Mouse (Mus musculus) MEL (cell line): Measurements from ENCODE around the gene Asb7. TPM values are rescaled to one million over a fixed set of nuclear protein-coding genes. Genes with fewer than 3 reads are reported as not detected.
A peak's percentile ranks its signal among the peaks of the same experiment; 100 is the strongest.

ENCODE experiments used
- DNase-seq: peaks from one replicate; pipeline ENCODE4 v3.0.0; 2011; ENCODE audit warnings: low read depth, low spot score
- H3K27ac ChIP-seq: 2 replicates; pipeline ENCODE4 v1.5.1; 2012; ENCODE audit warnings: low read depth, mild to moderate bottlenecking, control low read depth, low read length, moderate library complexity; ENCODE audit not compliant: control insufficient read depth
- H3K27me3 ChIP-seq, 2 experiments: fragments of 150-350 bp in 1 of 2; sonication (generic) in 1 of 2; 2 replicates each; pipeline ENCODE4 v1.6.1; 2012; ENCODE audit warnings: low read length in 2 of 2, mild to moderate bottlenecking in 2 of 2, improper control_type of control experiment in 1 of 2, moderate library complexity in 1 of 2; ENCODE audit not compliant: insufficient read depth in 2 of 2, control insufficient read depth in 1 of 2
- H3K36me3 ChIP-seq, 2 experiments: 2 replicates each; pipeline ENCODE4 v1.6.1; 2012 to 2014; ENCODE audit warnings: low read length in 2 of 2, improper control_type of control experiment in 1 of 2, inconsistent platforms in 1 of 2, mild to moderate bottlenecking in 1 of 2; ENCODE audit not compliant: insufficient read depth in 2 of 2, control insufficient read depth in 1 of 2
- H3K4me1 ChIP-seq, 2 experiments: fragments of 150-350 bp in 1 of 2; sonication (generic) in 1 of 2; 2 replicates each; pipeline ENCODE4 v1.6.1; 2012; ENCODE audit warnings: low read length in 2 of 2, improper control_type of control experiment in 1 of 2, mild to moderate bottlenecking in 1 of 2; ENCODE audit not compliant: insufficient read depth in 2 of 2, control insufficient read depth in 1 of 2
- H3K4me3 ChIP-seq, 2 experiments: fragments of 150-350 bp in 1 of 2; sonication (generic) in 1 of 2; 2 replicates each; pipeline ENCODE4 v1.5.1; 2012; ENCODE audit warnings: low read depth in 2 of 2, low read length in 2 of 2, mild to moderate bottlenecking in 2 of 2, moderate library complexity in 2 of 2, control low read depth in 1 of 2, improper control_type of control experiment in 1 of 2; ENCODE audit not compliant: control insufficient read depth in 1 of 2, insufficient read depth in 1 of 2
- H3K79me2 ChIP-seq: 2 replicates; pipeline ENCODE4 v1.6.1; 2012; ENCODE audit warnings: mild to moderate bottlenecking, low read length, moderate library complexity; ENCODE audit not compliant: control insufficient read depth, poor library complexity, insufficient read depth
- H3K9ac ChIP-seq: 2 replicates; pipeline ENCODE4 v1.6.1; 2012; ENCODE audit warnings: low read depth, mild to moderate bottlenecking, control low read depth, low read length, moderate library complexity; ENCODE audit not compliant: control insufficient read depth, poor library complexity, severe bottlenecking
- H3K9me3 ChIP-seq: fragments of 150-350 bp; sonication (generic); replicated peaks from 2 replicates; pipeline ENCODE4 v1.6.1; 2012; ENCODE audit warnings: mild to moderate bottlenecking, low read length, improper control_type of control experiment, moderate library complexity; ENCODE audit not compliant: insufficient read depth
- E2F4 ChIP-seq: IDR thresholded peaks from 2 replicates; pipeline ENCODE4 v1.6.1; 2011; ENCODE audit warnings: low read depth, low read length, improper control_type of control experiment, borderline replicate concordance
- ELF1 ChIP-seq: IDR thresholded peaks from 2 replicates; pipeline ENCODE4 v1.6.1; 2014; ENCODE audit warnings: low read depth, mild to moderate bottlenecking, inconsistent platforms, low read length, improper control_type of control experiment, moderate library complexity
- GATA1 ChIP-seq: IDR thresholded peaks from 2 replicates; pipeline ENCODE4 v1.6.1; 2011; ENCODE audit warnings: low read depth, low read length, improper control_type of control experiment
- HCFC1 ChIP-seq: IDR thresholded peaks from 2 replicates; pipeline ENCODE4 v1.6.1; 2012; ENCODE audit warnings: low read depth, mild to moderate bottlenecking, inconsistent platforms, low read length, improper control_type of control experiment, moderate library complexity
- KAT2A ChIP-seq: conservative IDR thresholded peaks from 2 replicates; pipeline ENCODE4 v1.6.1; 2012; ENCODE audit warnings: low read depth, low read length, improper control_type of control experiment, inconsistent platforms
- MAX ChIP-seq: IDR thresholded peaks from 2 replicates; pipeline ENCODE4 v1.6.1; 2011; ENCODE audit warnings: low read length, improper control_type of control experiment
- MAZ ChIP-seq: IDR thresholded peaks from 2 replicates; pipeline ENCODE4 v1.6.1; 2012; ENCODE audit warnings: low read depth, mild to moderate bottlenecking, inconsistent platforms, low read length, improper control_type of control experiment
- MEF2A ChIP-seq: IDR thresholded peaks from 2 replicates; pipeline ENCODE4 v1.6.1; 2014; ENCODE audit warnings: low read depth, mild to moderate bottlenecking, inconsistent platforms, low read length, improper control_type of control experiment; ENCODE audit not compliant: poor library complexity, insufficient replicate concordance, severe bottlenecking; ENCODE audit errors: extremely low read depth
- MXI1 ChIP-seq: IDR thresholded peaks from 2 replicates; pipeline ENCODE4 v1.6.1; 2011; ENCODE audit warnings: mild to moderate bottlenecking, low read depth, low read length, improper control_type of control experiment
- MYB ChIP-seq: IDR thresholded peaks from 2 replicates; pipeline ENCODE4 v1.6.1; 2011; ENCODE audit warnings: mild to moderate bottlenecking, low read depth, low read length, improper control_type of control experiment
- MYC ChIP-seq: IDR thresholded peaks from 2 replicates; pipeline ENCODE4 v1.6.1; 2011; ENCODE audit warnings: low read depth, mild to moderate bottlenecking, low read length, improper control_type of control experiment, moderate library complexity
- NELFE ChIP-seq: IDR thresholded peaks from 2 replicates; pipeline ENCODE4 v1.6.1; 2011; ENCODE audit warnings: low read depth, low read length, improper control_type of control experiment
- POLR2A ChIP-seq, 2 experiments: IDR thresholded peaks; 2 replicates each; pipeline ENCODE4 v1.6.1; 2011 to 2012; ENCODE audit warnings: low read length in 2 of 2, mild to moderate bottlenecking in 2 of 2, control low read depth in 1 of 2, improper control_type of control experiment in 1 of 2, low read depth in 1 of 2, moderate library complexity in 1 of 2; ENCODE audit not compliant: control insufficient read depth in 1 of 2, insufficient read depth in 1 of 2, poor library complexity in 1 of 2
- POLR2AphosphoS2 ChIP-seq: IDR thresholded peaks from 2 replicates; pipeline ENCODE4 v1.6.1; 2011; ENCODE audit warnings: low read length, improper control_type of control experiment
- POLR2AphosphoS5 ChIP-seq: IDR thresholded peaks from 2 replicates; pipeline ENCODE4 v1.6.1; 2012; ENCODE audit warnings: low read depth, borderline replicate concordance, mild to moderate bottlenecking, inconsistent platforms, low read length, moderate library complexity, mixed read lengths
- SIN3A ChIP-seq: IDR thresholded peaks from 2 replicates; pipeline ENCODE4 v1.6.1; 2012; ENCODE audit warnings: low read length, improper control_type of control experiment, inconsistent platforms
- SMC3 ChIP-seq: IDR thresholded peaks from 2 replicates; pipeline ENCODE4 v1.6.1; 2011; ENCODE audit warnings: low read depth, low read length, improper control_type of control experiment
- TAL1 ChIP-seq: IDR thresholded peaks from 2 replicates; pipeline ENCODE4 v1.6.1; 2012; ENCODE audit warnings: mild to moderate bottlenecking, inconsistent platforms, low read length, moderate library complexity, mixed read lengths
- TCF12 ChIP-seq: IDR thresholded peaks from 2 replicates; pipeline ENCODE4 v1.6.1; 2014; ENCODE audit warnings: low read depth, mild to moderate bottlenecking, inconsistent platforms, low read length, improper control_type of control experiment, moderate library complexity
- UBTF ChIP-seq: IDR thresholded peaks from 2 replicates; pipeline ENCODE4 v1.6.1; 2012; ENCODE audit warnings: low read depth, mild to moderate bottlenecking, inconsistent platforms, low read length, improper control_type of control experiment, moderate library complexity, borderline replicate concordance; ENCODE audit not compliant: insufficient read depth
- ZC3H11A ChIP-seq: IDR thresholded peaks from 2 replicates; pipeline ENCODE4 v1.6.1; 2012; ENCODE audit warnings: low read depth, mild to moderate bottlenecking, inconsistent platforms, low read length, improper control_type of control experiment
- ZKSCAN1 ChIP-seq: IDR thresholded peaks from 2 replicates; pipeline ENCODE4 v1.6.1; 2012; ENCODE audit warnings: low read depth, mild to moderate bottlenecking, inconsistent platforms, low read length, improper control_type of control experiment, moderate library complexity
- ZMIZ1 ChIP-seq: IDR thresholded peaks from 2 replicates; pipeline ENCODE4 v1.6.1; 2012; ENCODE audit warnings: low read depth, mild to moderate bottlenecking, inconsistent platforms, low read length, improper control_type of control experiment, moderate library complexity
- ZNF384 ChIP-seq: IDR thresholded peaks from 2 replicates; pipeline ENCODE4 v1.6.1; 2012; ENCODE audit warnings: low read depth, mild to moderate bottlenecking, inconsistent platforms, low read length, improper control_type of control experiment
- polyA plus RNA-seq, 2 experiments: library from polyadenylated mRNA; stranded (reverse) in 1 of 2; unstranded in 1 of 2; fragments of >175 nt in 1 of 2; fragments of >200 nt in 1 of 2; gene quantifications; 2 replicates each; pipeline versions ENCODE4 v1.2.1 to v1.2.4; 2012; ENCODE audit warnings: low replicate concordance in 2 of 2, low read depth in 1 of 2; ENCODE audit not compliant: insufficient read length in 2 of 2, insufficient read depth in 1 of 2, missing spikeins in 1 of 2
- total RNA-seq: library from RNA; depleted of rRNA; stranded (reverse); fragments of 300-350 nt; gene quantifications from 2 replicates; pipeline ENCODE4 v1.2.3, GENCODE M21; 2012

Asb7 gene
- total and polyA plus RNA-seq, 3 experiments: 7.1 to 12.5 TPM; not detected in 1

- Histone ChIP-seq H3K79me2 (peaks cover 8% of the 10 kb centered on the region), H3K9ac (peak within 1 kb of the TSS; percentile 81), H3K27ac (peak within 1 kb of the TSS; percentile 42), H3K36me3 (peaks cover 0 to 9% of the 10 kb centered on the region in 2 experiments; a peak in 2 of 4 replicates), H3K27me3 (no peaks in the 10 kb centered on the region), H3K9me3 (no peaks in the 10 kb centered on the region), H3K4me3 (peak within 1 kb of the TSS; percentile 92 to 93), H3K4me1 (peaks cover 2 to 7% of the 10 kb centered on the region in 2 experiments; a peak in 3 of 4 replicates)
- peak; percentile 99 for DNase-seq
- TF ChIP-seq POLR2AphosphoS2: no peak
- no peak for TF ChIP-seq POLR2AphosphoS5
- 0 out of 2 replicates have a peak, but pooled peaks have one; percentile 2 for TF ChIP-seq MYB
- TF ChIP-seq MEF2A: no peak
- peak; percentile 75 for TF ChIP-seq ELF1
- TF ChIP-seq POLR2A (IDR thresholded peaks at IDR 0.05; ENCODE audit: control insufficient read depth in 1 of 2, insufficient read depth in 1 of 2, low read depth in 1 of 2, low read length in 2 of 2, poor library complexity in 1 of 2): peak; percentile 65 to 77
- TF ChIP-seq ZC3H11A: no peak
- peak; percentile 97 for TF ChIP-seq MAZ
- no peak for TF ChIP-seq ZNF384
- TF ChIP-seq SIN3A: peak; percentile 90
- TF ChIP-seq MAX: peak; percentile 71
- TF ChIP-seq MXI1: peak; percentile 95
- TF ChIP-seq TCF12: 0 out of 2 replicates have a peak, but pooled peaks have one; percentile 12
- no peak for TF ChIP-seq GATA1
- no peak for TF ChIP-seq UBTF
- no peak; the same call in 1 of the 2 replicates for TF ChIP-seq KAT2A
- no peak for TF ChIP-seq SMC3
- 0 out of 2 replicates have a peak, but pooled peaks have one; percentile 32 for TF ChIP-seq E2F4
- peak; percentile 83 for TF ChIP-seq HCFC1
- peak; percentile 45; the same call in 1 of the 2 replicates for TF ChIP-seq MYC
- peak; percentile 59 for TF ChIP-seq NELFE
These were observed 394 bp upstream of the Asb7 start, which contains the start of gene Lins1 for GRCm38 (mm10) chr7:66689620-66690360. TSS of gene Lins1 (plus strand) at chr7:66689889.

DNA sequence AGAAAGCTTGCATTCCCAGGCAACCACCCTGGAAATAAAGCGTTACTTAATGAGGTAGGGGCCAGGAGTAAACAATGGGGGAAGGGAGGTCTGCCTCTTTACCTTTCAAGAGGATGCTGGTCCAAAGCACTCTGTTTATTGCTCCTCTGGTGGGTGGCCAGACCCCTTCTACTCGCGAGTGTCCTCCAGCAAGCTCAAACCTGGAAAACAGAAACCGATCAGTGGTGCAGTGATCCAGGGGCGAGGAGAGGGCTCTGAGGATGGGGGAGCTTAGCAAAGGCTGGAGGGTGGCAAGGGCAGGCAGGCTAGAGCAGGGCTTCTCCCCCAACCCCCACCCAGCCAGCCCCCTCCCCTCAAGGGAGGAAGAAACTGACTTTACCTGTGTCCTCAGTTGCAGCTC lies 675 bp downstream of the Asb7 start:
- Histone ChIP-seq H3K4me3 (peak overlapping the region; percentile 82 to 92), H3K9me3 (no peaks in the 10 kb centered on the region), H3K36me3 (peaks cover 0 to 9% of the 10 kb centered on the region in 2 experiments; a peak in 2 of 4 replicates), H3K9ac (peak overlapping the region; percentile 81), H3K79me2 (peaks cover 8% of the 10 kb centered on the region), H3K4me1 (peaks cover 2 to 7% of the 10 kb centered on the region in 2 experiments; a peak in 3 of 4 replicates), H3K27ac (no peak overlapping the region), H3K27me3 (no peaks in the 10 kb centered on the region)
- no peak for DNase-seq
- TF ChIP-seq MAZ (no peak), TAL1 (no peak), HCFC1 (no peak), POLR2AphosphoS2 (no peak), ZMIZ1 (no peak), NELFE (no peak), ZKSCAN1 (no peak), ZC3H11A (no peak)
